Mouse (Mus musculus): Measurements from ENCODE around the gene 2010111I01Rik. TPM values are rescaled to one million over a fixed set of nuclear protein-coding genes. Genes with fewer than 3 reads are reported as not detected.

Gene 2010111I01Rik
- polyA plus RNA-seq, 1 experiment from 2014 or later: 30.9 TPM

DNA sequence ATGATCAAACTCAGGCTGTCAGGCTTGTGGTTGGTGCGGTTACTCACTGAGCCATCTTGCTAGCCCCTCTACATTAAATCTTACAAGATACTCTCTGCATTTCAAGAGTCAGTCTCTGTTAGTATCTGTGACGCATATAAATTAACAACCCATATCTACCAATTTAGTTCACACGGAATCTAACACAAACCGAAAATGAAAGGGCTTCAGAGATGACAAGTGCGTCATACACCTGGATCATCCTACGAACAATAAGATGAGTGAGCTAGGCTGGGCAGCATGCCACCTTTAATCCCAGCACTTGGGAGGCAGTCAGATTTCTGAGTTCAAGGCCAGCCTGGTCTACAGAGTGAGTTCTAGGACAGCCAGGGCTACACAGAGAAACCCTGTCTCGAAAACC is 355.1 kb downstream of the 2010111I01Rik start:
- H3K4me3 ChIP-seq: no peak overlapping the region
- 96% methylated on average over 7 of the region's 7 CpGs for WGBS
- H3K27me3 ChIP-seq: no peaks in the 10 kb centered on the region
- H3K9ac ChIP-seq (replicated peaks): no peak overlapping the region
- H3K4me2 ChIP-seq (replicated peaks): no peak overlapping the region
- H3K27ac ChIP-seq (replicated peaks): no peak overlapping the region
- no peak for ATAC-seq (replicated peaks)
- no peaks in the 10 kb centered on the region for H3K9me3 ChIP-seq
- H3K36me3 ChIP-seq: no peaks in the 10 kb centered on the region
- peaks cover 6% of the 10 kb centered on the region; the same call in 1 of the 2 replicates for H3K4me1 ChIP-seq

DNA sequence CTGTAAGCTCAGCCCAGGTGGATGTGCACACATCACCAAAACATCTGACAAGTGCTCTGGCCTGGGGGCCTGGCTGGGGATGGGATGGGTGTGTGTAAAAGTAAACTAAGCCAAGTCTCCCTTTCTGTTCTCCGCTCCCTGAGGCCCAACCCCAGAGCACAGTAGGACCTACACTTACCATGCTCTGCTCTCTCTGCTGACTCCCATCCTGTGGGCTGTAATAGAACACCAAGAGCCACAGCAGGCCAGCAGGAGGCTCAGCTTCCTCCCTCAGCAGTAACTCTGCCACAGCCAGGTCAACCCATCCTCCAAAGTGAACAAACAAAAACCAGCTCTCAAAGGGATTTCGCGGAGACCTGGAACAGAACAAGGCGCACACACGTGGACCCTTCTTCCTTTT is 357.0 kb downstream of the 2010111I01Rik start:
- 66% methylated on average over 5 of the region's 5 CpGs for WGBS

DNA sequence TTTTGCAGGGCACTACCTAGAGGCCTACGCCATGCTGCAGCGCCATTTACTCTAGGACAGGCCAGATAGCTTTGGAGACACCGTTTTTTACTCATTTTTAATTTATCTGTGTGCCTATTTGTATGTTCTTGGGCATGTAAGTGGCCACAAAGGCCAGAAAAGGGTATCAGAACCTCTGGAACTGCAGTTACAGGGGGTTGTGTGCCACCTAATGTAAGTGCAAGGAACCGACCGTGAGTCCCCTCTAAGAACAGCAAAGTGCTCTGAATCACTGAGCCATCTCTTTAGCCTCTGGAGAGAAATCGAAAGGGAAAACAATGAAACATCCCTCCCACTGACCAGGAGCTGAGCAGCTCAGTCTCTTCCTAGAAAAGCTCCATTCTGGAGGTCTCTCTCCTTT is 358.1 kb downstream of the 2010111I01Rik start:
- 87% methylated on average over 6 of the region's 6 CpGs for WGBS
- no peak overlapping the region for H3K4me2 ChIP-seq (replicated peaks)

More for the DNA sequence above, 357.0 kb downstream of the 2010111I01Rik start:
- no peaks in the 10 kb centered on the region for H3K27me3 ChIP-seq
- no peak overlapping the region for H3K4me3 ChIP-seq
- H3K9me3 ChIP-seq: no peaks in the 10 kb centered on the region
- no peak overlapping the region for H3K9ac ChIP-seq (replicated peaks)
- no peak overlapping the region for H3K4me2 ChIP-seq (replicated peaks)
- peaks cover 6% of the 10 kb centered on the region; the same call in 1 of the 2 replicates for H3K4me1 ChIP-seq
- ATAC-seq (replicated peaks): no peak
- no peak overlapping the region for H3K27ac ChIP-seq (replicated peaks)
- no peaks in the 10 kb centered on the region for H3K36me3 ChIP-seq

DNA sequence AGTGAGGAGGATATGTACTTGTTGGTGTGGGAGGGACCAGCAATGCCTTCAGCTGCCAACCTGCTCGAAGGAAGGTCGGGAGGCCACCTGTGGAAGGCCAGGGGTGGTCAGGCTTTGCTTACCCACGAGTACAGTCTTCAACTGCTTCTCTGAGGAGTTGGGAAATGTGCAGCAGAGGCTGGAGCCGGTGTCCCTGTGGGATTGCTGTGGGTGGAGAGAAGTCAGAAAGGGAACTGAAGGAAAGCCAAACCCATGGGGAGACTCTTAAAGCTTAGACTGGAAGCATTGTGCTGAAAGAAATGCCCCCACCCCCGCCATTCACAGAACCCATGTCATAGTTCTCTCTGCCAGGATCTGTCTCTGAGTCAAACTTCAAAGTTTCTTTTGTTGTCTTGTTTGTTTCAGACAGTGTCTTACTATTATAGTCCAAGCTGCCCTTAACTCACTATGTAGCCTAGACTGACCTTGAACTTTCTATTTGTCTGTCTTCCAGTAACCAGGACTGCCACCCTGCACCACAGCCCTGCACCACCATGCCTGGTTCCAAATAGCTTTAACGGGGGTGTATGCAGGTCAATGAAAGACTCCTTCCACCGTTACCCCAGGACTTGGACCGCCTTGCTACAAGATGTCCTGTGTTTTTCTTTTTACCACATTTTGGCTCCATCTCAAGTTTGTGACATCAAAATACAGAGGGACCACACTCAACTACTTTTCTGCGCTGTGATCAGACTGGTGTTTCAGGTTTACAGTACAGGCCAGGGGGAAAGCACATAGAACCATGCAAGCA is 358.8 kb downstream of the 2010111I01Rik start:
- Histone ChIP-seq H3K9me3 (no peaks in the 10 kb centered on the region), H3K27me3 (no peaks in the 10 kb centered on the region), H3K4me2 (replicated peaks) (no peak overlapping the region), H3K4me1 (no peaks in the 10 kb centered on the region), H3K27ac (replicated peaks) (no peak overlapping the region), H3K4me3 (no peak overlapping the region), H3K9ac (replicated peaks) (no peak overlapping the region), H3K36me3 (no peaks in the 10 kb centered on the region)
- 79% methylated on average over 9 of the region's 9 CpGs for WGBS
- no peak for ATAC-seq (replicated peaks)

More for the DNA sequence above, 358.1 kb downstream of the 2010111I01Rik start:
- Histone ChIP-seq H3K27me3 (no peaks in the 10 kb centered on the region), H3K36me3 (no peaks in the 10 kb centered on the region), H3K9ac (replicated peaks) (no peak overlapping the region), H3K27ac (replicated peaks) (no peak overlapping the region), H3K4me3 (no peak overlapping the region), H3K9me3 (no peaks in the 10 kb centered on the region), H3K4me1 (peaks cover under 1% of the 10 kb centered on the region; the same call in 1 of the 2 replicates)
- no peak for ATAC-seq (replicated peaks)

DNA sequence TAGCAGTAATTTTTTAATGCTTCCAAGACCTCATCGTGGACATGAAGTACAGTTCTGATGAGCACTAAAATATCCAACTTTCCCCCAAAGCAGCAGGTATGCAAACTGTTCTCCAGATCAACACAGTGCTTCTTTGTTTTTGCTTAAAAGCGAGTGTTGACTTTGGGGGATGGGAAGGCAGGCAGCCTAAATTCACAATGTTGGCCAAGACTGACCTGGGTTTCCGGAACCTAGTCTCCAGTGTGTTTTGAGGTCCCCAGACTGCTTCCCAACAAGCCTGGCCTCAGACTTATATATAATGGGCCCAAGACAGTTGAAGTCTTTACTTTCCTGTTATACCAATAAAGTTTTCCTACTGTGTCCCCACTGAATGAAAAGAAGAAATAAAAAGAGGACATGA is 359.6 kb downstream of the 2010111I01Rik start:
- Histone ChIP-seq H3K27me3 (no peaks in the 10 kb centered on the region), H3K4me3 (no peak overlapping the region), H3K4me2 (replicated peaks) (no peak overlapping the region), H3K27ac (replicated peaks) (no peak overlapping the region), H3K4me1 (no peaks in the 10 kb centered on the region), H3K36me3 (no peaks in the 10 kb centered on the region), H3K9ac (replicated peaks) (no peak overlapping the region), H3K9me3 (no peaks in the 10 kb centered on the region)
- no peak for ATAC-seq (replicated peaks)
- WGBS: 81% methylated on average over 3 of the region's 3 CpGs

DNA sequence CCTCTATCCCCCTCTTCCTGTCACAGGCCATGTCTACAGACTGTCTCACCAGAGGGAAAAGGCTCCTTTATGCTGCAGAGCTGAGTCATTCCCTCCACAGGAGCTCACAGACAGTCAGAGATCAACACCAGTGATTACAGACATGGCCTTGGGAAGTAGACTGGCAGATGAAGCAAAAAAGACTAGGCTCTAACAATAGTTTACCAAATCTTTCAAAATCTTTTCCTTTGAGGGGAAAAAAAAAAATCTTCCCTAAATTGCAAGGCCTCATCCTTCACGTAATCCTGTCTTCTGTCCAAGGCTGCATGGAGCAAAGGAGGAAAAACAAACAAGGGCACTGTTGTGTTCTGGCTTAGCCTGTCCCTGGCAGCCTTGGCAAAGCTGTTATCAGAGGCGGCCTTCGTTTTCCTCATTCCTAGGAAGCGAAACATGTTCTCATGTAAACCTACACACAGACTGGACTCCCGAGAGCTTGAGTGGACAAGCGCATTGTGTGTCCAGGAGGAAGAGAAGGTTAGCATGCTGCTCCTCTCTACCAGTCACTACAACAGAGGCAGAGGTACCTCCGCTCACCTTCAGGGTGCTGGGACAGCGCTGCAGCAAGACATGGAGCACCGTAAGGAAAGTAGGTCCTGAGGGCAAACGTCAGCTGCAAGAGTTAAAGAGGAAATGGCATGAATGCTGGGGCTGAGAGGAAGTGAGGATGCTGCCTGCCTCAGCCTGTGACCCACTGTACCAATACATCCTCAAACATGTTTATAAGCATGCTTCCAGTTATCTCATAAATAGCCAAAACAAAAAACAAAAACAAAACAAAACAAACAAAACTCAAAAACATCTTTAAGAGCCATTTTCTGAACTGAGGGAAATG is 360.5 kb downstream of the 2010111I01Rik start:
- Histone ChIP-seq H3K9me3 (no peaks in the 10 kb centered on the region), H3K27ac (replicated peaks) (no peak overlapping the region), H3K4me2 (replicated peaks) (no peak overlapping the region), H3K36me3 (no peaks in the 10 kb centered on the region), H3K27me3 (no peaks in the 10 kb centered on the region), H3K4me3 (no peak overlapping the region), H3K9ac (replicated peaks) (no peak overlapping the region), H3K4me1 (peaks cover 5% of the 10 kb centered on the region)
- WGBS: 82% methylated on average over 10 of the region's 10 CpGs
- ATAC-seq (replicated peaks): no peak

DNA sequence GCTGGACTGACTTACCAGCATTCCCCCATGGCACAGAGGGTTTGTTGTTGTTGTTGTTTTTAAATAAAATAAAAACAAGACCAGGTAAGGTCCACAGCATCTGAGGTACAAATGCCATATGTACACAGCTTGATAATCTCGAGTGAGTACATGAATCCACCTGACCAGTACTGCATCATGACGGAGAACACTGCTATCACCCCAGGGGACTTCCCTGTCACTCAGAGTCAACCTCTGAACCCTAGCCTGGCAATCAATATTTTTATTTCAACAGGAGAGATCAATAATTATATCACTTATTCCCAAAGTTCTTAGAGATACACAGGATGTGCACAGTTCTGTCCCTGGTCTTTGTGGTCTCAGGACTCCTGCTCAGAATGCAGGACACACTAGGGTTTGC is 361.3 kb downstream of the 2010111I01Rik start:
- no peak for ATAC-seq (replicated peaks)
- H3K27me3 ChIP-seq: no peaks in the 10 kb centered on the region

DNA sequence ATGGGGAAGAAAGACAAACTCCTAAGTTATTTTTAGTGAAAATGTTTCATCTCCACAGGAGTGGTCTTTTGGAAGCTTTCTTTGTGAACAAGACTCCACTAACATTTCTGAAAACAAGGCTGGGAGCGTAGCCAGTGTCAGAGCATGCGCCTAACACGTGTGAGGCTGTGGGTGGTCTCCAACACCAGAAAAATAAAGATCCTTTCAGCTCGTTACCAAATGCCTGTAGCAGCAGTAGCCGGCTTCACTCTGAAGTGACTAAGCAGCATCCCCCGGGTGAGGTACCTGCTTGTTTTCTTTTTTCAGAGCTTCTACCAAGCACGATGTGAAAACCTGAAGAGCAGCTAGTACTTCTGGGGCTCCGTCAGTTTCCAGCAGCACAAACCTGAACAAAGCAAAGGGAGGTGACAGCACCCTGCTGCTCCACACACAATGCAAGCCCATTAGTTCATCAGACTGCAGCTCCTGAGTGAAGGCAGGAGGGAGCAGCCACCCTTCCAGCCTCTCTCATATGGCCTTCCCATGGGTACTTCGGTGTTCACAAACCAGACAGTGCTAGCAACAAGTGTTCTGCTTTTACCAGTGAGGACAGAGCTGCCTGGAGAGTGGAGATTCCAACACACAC is 365.7 kb downstream of the 2010111I01Rik start:
- H3K9ac ChIP-seq (replicated peaks): no peak overlapping the region
- no peak overlapping the region for H3K27ac ChIP-seq (replicated peaks)
- peaks cover 9% of the 10 kb centered on the region for H3K4me1 ChIP-seq
- 6% methylated on average over 9 of the region's 9 CpGs for WGBS
- H3K4me3 ChIP-seq: no peak overlapping the region
- peak; percentile 38; the same call in 1 of the 2 replicates for ATAC-seq (replicated peaks)
- H3K27me3 ChIP-seq: no peaks in the 10 kb centered on the region
- no peaks in the 10 kb centered on the region for H3K9me3 ChIP-seq
- H3K4me2 ChIP-seq (replicated peaks): no peak overlapping the region
- H3K36me3 ChIP-seq: no peaks in the 10 kb centered on the region

More for the DNA sequence above, 361.3 kb downstream of the 2010111I01Rik start:
- Histone ChIP-seq H3K9me3 (no peaks in the 10 kb centered on the region), H3K27ac (replicated peaks) (no peak overlapping the region), H3K4me1 (peaks cover 9% of the 10 kb centered on the region), H3K4me3 (no peak overlapping the region), H3K9ac (replicated peaks) (no peak overlapping the region), H3K36me3 (no peaks in the 10 kb centered on the region), H3K4me2 (replicated peaks) (no peak overlapping the region)
- 88% methylated on average over 2 of the region's 2 CpGs for WGBS

DNA sequence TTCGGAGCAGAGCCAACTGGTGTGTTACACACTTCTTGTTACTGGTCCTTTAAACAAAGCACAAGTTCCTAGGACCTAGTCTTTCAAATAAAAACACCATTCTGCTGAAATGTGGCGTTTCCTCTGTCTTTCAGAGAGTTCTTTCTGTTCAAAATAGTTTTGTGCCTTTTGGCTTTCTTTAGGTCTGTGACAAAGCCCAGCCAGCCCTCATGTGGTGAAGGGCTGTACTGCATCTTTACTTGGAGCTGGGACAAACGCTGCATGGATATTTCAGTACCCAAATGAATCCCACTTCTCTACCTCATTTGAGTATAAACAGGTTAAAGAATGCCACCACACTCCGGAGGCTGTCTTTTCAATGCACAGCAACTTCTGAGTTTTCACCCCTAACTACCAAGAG is 366.7 kb downstream of the 2010111I01Rik start:
- Histone ChIP-seq H3K9ac (replicated peaks) (no peak overlapping the region), H3K9me3 (no peaks in the 10 kb centered on the region), H3K4me1 (peaks cover 15% of the 10 kb centered on the region), H3K4me3 (no peak overlapping the region), H3K36me3 (no peaks in the 10 kb centered on the region), H3K27me3 (no peaks in the 10 kb centered on the region), H3K27ac (replicated peaks) (no peak overlapping the region), H3K4me2 (replicated peaks) (no peak overlapping the region)
- 41% methylated on average over 4 of the region's 4 CpGs for WGBS
- ATAC-seq (replicated peaks): no peak

DNA sequence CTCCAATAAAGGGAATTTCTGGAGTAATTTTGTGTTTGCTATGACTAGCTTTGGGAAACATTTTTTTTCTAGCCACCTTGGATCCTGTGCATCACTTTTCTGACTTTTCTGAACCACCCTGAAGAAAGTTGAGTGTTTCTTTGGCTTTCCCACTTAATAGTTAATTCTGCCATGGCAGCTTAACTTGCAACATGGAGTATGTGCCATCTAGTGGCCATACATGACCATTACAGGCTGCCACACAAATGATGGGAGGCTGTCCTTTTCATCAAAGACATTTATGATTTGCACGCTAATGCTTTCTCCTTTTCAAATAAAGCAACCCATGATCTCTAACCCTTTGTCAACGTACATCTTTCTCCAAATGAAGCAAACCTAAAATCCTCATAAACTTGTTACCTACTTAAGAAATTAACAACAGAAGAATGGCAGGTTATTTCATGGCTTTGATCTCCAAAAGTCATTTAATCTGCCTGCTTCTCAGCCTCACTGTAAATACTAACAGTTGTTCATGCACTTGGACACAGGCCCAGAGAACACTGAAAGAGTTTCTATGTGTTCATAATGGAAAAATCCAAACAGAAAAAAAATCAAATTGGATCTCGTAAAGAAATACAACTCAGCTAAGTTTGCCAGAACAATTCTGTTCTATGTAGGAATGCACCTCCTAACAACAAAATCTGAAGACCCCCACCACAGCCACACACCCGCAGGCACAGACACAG is 368.0 kb downstream of the 2010111I01Rik start:
- no peak overlapping the region for H3K9ac ChIP-seq (replicated peaks)
- no peak overlapping the region for H3K4me3 ChIP-seq
- H3K27ac ChIP-seq (replicated peaks): no peak overlapping the region
- no peak for ATAC-seq (replicated peaks)
- H3K36me3 ChIP-seq: no peaks in the 10 kb centered on the region
- no peak overlapping the region for H3K4me2 ChIP-seq (replicated peaks)
- peaks cover 29% of the 10 kb centered on the region for H3K4me1 ChIP-seq
- WGBS: 41% methylated on average over 4 of the region's 4 CpGs
- no peaks in the 10 kb centered on the region for H3K27me3 ChIP-seq
- H3K9me3 ChIP-seq: no peaks in the 10 kb centered on the region

DNA sequence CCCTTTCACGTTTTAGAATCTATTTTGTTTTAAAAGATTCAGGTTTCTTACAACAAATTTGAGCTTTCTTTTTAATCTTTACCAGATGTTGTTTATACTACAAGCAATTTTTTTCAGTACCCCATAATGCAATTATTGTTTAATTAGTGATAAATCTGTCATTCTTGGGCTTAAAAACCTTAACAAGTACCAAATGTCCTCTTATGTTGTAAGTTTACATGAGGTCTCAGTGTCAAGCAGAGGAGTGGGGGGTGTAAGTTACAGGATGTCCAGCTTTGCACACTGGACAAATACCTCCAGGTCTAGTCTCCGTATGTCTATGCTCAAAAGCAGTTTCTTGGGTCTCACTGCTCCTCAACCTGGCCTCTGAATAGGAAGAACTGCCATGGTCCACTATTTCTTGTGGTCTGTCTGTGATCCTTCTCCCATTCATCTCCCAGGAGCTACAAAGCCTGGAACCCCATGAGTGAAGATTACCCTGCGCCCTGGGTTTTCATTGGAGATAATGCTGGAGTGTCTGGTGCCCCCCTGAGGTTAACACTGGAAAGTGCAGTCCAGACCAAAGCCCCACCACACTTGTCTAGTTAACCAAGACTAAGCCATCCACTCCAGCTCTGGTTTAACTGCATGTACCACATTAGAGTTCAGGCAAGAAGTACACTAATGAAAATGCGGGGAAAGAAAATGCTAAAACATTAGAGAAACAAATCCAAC is 370.9 kb downstream of the 2010111I01Rik start:
- peaks cover 21% of the 10 kb centered on the region for H3K4me1 ChIP-seq
- H3K27ac ChIP-seq (replicated peaks): 0 out of 2 replicates have a peak overlapping the region, but pooled peaks have one; percentile 28
- H3K9ac ChIP-seq (replicated peaks): no peak overlapping the region
- no peak for ATAC-seq (replicated peaks)
- no peaks in the 10 kb centered on the region for H3K36me3 ChIP-seq
- no peaks in the 10 kb centered on the region for H3K27me3 ChIP-seq
- H3K9me3 ChIP-seq: no peaks in the 10 kb centered on the region
- WGBS: 66% methylated on average over 4 of the region's 4 CpGs
- H3K4me3 ChIP-seq: no peak overlapping the region
- no peak overlapping the region for H3K4me2 ChIP-seq (replicated peaks)
